Mouse (Mus musculus) spleen, adult 10 weeks (tissue): ENCODE measurements around the gene Abhd5. TPM values are rescaled to one million over a fixed set of nuclear protein-coding genes. Genes with fewer than 3 reads are reported as not detected.

Source experiments
- polyA plus RNA-seq: library from polyadenylated mRNA; stranded (reverse); fragments of 350-450 nt; fragmentation: Illumina TruSeq; extraction: RNeasy Lipid Tissue Mini Kit (QIAGEN cat#74804); gene quantifications from one replicate; pipeline ENCODE4 v1.2.3, GENCODE M21; 2015; ENCODE audit warnings: low replicate concordance; ENCODE audit not compliant: insufficient read depth

Abhd5 gene
- polyA plus RNA-seq = 16.2 TPM

DNA sequence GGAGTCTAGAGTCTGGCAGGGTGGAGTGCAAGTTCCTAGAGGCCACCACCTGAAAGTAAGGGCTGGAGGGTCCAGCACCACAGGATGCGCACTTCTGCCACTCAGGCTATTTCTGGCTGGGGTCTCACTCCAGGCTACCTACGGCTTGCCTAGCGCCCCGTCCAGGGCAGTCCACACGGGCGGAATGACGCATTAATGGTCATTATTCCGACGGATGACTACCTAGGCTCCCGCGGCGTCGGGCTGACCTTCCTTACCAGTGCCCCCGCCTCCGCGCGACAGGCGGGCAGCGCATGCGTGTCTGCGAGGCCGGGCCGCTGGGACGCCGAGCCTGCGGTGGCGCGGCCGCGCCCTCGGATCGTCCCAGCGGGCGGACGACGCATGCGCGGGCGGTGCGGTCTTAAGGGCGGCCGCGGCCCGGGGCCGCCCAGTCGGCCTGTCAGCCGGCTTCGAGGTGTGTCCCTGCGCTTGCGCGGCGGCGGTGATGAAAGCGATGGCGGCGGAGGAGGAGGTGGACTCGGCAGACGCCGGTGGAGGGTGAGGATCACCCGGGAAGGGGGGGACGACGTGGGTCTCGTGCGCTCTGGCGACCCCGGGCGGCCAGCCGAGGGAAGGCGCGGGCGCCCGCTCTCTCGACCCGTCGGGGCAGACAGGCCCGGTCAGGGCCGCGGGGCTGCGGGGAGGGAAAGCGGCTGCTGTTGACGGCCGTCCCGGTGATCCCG is at the start of gene Abhd5:
Abhd5 (plus strand) TSS at position 306 of the 722 bp plus-strand sequence.

Other genes with a start within 250 kb of the Abhd5 start
- gene Snrk, start 234.3 kb upstream of the Abhd5 start, polyA plus RNA-seq = 62.7 TPM
- 20.4 TPM for gene Ano10, start 57.2 kb upstream of the Abhd5 start, polyA plus RNA-seq